Comparison of ENCODE assay signal across 8 mouse cellular contexts in genomic region chr11:83785366-83785765, GRCm38 (mm10). TPM values are rescaled to one million over a fixed set of nuclear protein-coding genes. Genes with fewer than 3 reads are reported as not detected.
DNase-seq lines count a peak whose midpoint lies in the region; ATAC-seq and TF ChIP-seq lines count a peak whose summit lies in the region.

No protein-coding gene starts in this region.

- H3K9me3 ChIP-seq in heart, embryonic 12.5 days (replicated peaks), result no peaks in the 10 kb centered on the region
- no peaks in the 10 kb centered on the region for H3K9me3 ChIP-seq in ES-E14 (ENCODE audit: control insufficient read depth, insufficient read depth, low read depth, low read length)

- peak; percentile 36 to 45 for DNase-seq in heart, adult 2 months
- peak; percentile 84 for DNase-seq in ES-E14 (ENCODE audit: low read depth, low spot score)
- peak; percentile 53 for DNase-seq in cerebellum, adult 9-10 months
- DNase-seq in gastrocnemius, postnatal 10 days, result peak; percentile 43
- peak; percentile 69 to 77 for DNase-seq in kidney, postnatal 25 days
- DNase-seq in lung, adult 2 months, result peak; percentile 53
- peak; percentile 49 for DNase-seq in skeletal muscle tissue, adult 2 months (ENCODE audit: low read depth, low spot score)

- H3K36me3 ChIP-seq in heart, adult 2 months (ENCODE audit: control insufficient read depth, insufficient read depth, low read length), result no peaks in the 10 kb centered on the region
- H3K36me3 ChIP-seq in heart, embryonic 12.5 days, result peaks cover 27% of the 10 kb centered on the region
- peaks cover 14% of the 10 kb centered on the region for H3K36me3 ChIP-seq in ES-E14 (ENCODE audit: control insufficient read depth, insufficient read depth, low read length, poor library complexity, severe bottlenecking)

- intact Hi-C loops in heart, adult 2 months (cut with DNase I), result loop anchor here (1.0 to 5.0 kb wide), 2 partner anchors 151 to 247 kb away; no protein-coding TSS in a partner anchor

- H3K27ac ChIP-seq in heart, adult 2 months, result no peak overlapping the region
- no peak overlapping the region for H3K27ac ChIP-seq in heart, embryonic 12.5 days (ENCODE audit: poor library complexity, severe bottlenecking)
- no peak overlapping the region for H3K27ac ChIP-seq in ES-E14 (ENCODE audit: insufficient read depth, low read depth, low read length, poor library complexity, severe bottlenecking)

- H3K4me2 ChIP-seq in heart, embryonic 12.5 days, result no peak overlapping the region

- H3K79me2 ChIP-seq in heart, adult 2 months (replicated peaks; ENCODE audit: control insufficient read depth, insufficient read depth, low read length), result no peaks in the 10 kb centered on the region

- TF ChIP-seq POLR2A in heart, adult 2 months (IDR thresholded peaks at IDR 0.05; ENCODE audit: insufficient read depth, low read depth, low read length), result no peak
- TF ChIP-seq POLR2A in lung, adult 2 months (IDR thresholded peaks at IDR 0.05; ENCODE audit: borderline replicate concordance, extremely low read depth, low read depth, low read length), result no peak

- peak; percentile 79 for TF ChIP-seq CTCF in heart, adult 2 months (IDR thresholded peaks at IDR 0.05)
- peak; percentile 45 for TF ChIP-seq CTCF in lung, adult 2 months (IDR thresholded peaks at IDR 0.05; ENCODE audit: insufficient read depth, low read length)

- in situ Hi-C loops in ES-E14 (cut with MboI; ENCODE audit: low sequenced_read_pairs in 2 of 2, unreplicated experiment in 2 of 2), result no loop called here

- H3K27me3 ChIP-seq in heart, adult 2 months (ENCODE audit: control insufficient read depth, insufficient read depth, low read length), result no peaks in the 10 kb centered on the region
- H3K27me3 ChIP-seq in heart, embryonic 12.5 days (replicated peaks), result 0 out of 2 replicates have a peak, but pooled peaks cover 13% of the 10 kb centered on the region

- H3K4me1 ChIP-seq in heart, adult 2 months (ENCODE audit: control insufficient read depth, insufficient read depth, low read length), result peaks cover 6% of the 10 kb centered on the region
- peaks cover 5% of the 10 kb centered on the region; the same call in 1 of the 2 replicates for H3K4me1 ChIP-seq in heart, embryonic 12.5 days (replicated peaks)
- H3K4me1 ChIP-seq in ES-E14 (ENCODE audit: control insufficient read depth in 2 of 2, insufficient read depth in 2 of 2, low read length in 2 of 2, poor library complexity in 1 of 2), result peaks cover 0 to 7% of the 10 kb centered on the region in 2 experiments; a peak in 1 of 4 replicates
- H3K4me1 ChIP-seq in lung, adult 2 months (ENCODE audit: control insufficient read depth, insufficient read depth, low read length), result peaks cover 3% of the 10 kb centered on the region; the same call in 1 of the 2 replicates

- H3K4me3 ChIP-seq in heart, adult 2 months, result no peak overlapping the region
- H3K4me3 ChIP-seq in heart, embryonic 12.5 days, result no peak overlapping the region
- no peak overlapping the region for H3K4me3 ChIP-seq in ES-E14 (ENCODE audit: insufficient read depth in 1 of 2, low read depth in 1 of 2, low read length in 2 of 2, poor library complexity in 1 of 2, severe bottlenecking in 1 of 2)
- no peak overlapping the region for H3K4me3 ChIP-seq in lung, adult 2 months (replicated peaks; ENCODE audit: extremely low read depth, low read depth, low read length)

- WGBS in heart, adult 2 months, result 8% methylated on average over 2 of the region's 2 CpGs
- WGBS in heart, embryonic 12.5 days, result 13% methylated on average over 2 of the region's 2 CpGs
- WGBS in lung, adult 2 months, result 1% methylated on average over 2 of the region's 2 CpGs

- H3K9ac ChIP-seq in heart, adult 2 months (ENCODE audit: low read depth, low read length), result no peak overlapping the region
- no peak overlapping the region for H3K9ac ChIP-seq in heart, embryonic 12.5 days
- no peak overlapping the region for H3K9ac ChIP-seq in ES-E14 (ENCODE audit: insufficient read depth, low read depth, low read length, poor library complexity, severe bottlenecking)

- TF ChIP-seq EP300 in heart, adult 2 months (IDR thresholded peaks at IDR 0.05; ENCODE audit: insufficient read depth, low read depth, low read length), result 0 out of 2 replicates have a peak, but pooled peaks have one; percentile 41

- ATAC-seq in heart, embryonic 12.5 days (ENCODE audit: insufficient number of reproducible peaks, low FRiP score), result no peak

TF ChIP-seq in ES-E14, 5 proteins besides CTCF, POLR2A, EP300 and RAD21:
- no peak for TF ChIP-seq HCFC1 (IDR thresholded peaks at IDR 0.05; ENCODE audit: borderline replicate concordance, insufficient read depth, low read length)
- TF ChIP-seq ZC3H11A (IDR thresholded peaks at IDR 0.05; ENCODE audit: borderline replicate concordance, low read depth, low read length), result peak; percentile 56; the same call in 1 of the 2 replicates

RNA-seq across cellular contexts. Expression of gene Heatr6, which starts 31.9 kb away (rescaled TPM):
- total RNA-seq in heart, adult 2 months (2021), result 1 to 10 TPM; 6.3 TPM
- 5.4 and 8.4 TPM in 2 replicates for polyA plus RNA-seq in heart, adult 2 months (2012; rRNA removed)
- polyA plus RNA-seq in heart, embryonic 12.5 days (2016; fragmentation: Nextera tagmentation; extraction: Ambion mirVana), result 13.4 and 15.0 TPM in 2 replicates
- 16.7 and 19.5 TPM in 2 replicates for total RNA-seq in ES-E14 (2012; rRNA removed)
- 1 to 10 TPM; 8.1 to 10.0 TPM for total RNA-seq in gastrocnemius, postnatal 10 days (2021)
- polyA plus RNA-seq in lung, adult 2 months (2012; rRNA removed), result 15.8 and 16.8 TPM in 2 replicates

RNA-seq across cellular contexts. Expression of gene Wfdc21, which starts 38.6 kb away (rescaled TPM):
- not detected for total RNA-seq in heart, adult 2 months (2021)
- 1.3 and 2.8 TPM in 2 replicates for polyA plus RNA-seq in heart, adult 2 months (2012; rRNA removed)
- polyA plus RNA-seq in heart, embryonic 12.5 days (2016; fragmentation: Nextera tagmentation; extraction: Ambion mirVana), result not detected in 2 replicates
- total RNA-seq in ES-E14 (2012; rRNA removed), result not detected in 2 replicates
- total RNA-seq in gastrocnemius, postnatal 10 days (2021), result not detected
- 16.9 and 29.8 TPM in 2 replicates for polyA plus RNA-seq in lung, adult 2 months (2012; rRNA removed)
